17 mouse cellular contexts compared by ENCODE assay signal in the genomic region with DNA sequence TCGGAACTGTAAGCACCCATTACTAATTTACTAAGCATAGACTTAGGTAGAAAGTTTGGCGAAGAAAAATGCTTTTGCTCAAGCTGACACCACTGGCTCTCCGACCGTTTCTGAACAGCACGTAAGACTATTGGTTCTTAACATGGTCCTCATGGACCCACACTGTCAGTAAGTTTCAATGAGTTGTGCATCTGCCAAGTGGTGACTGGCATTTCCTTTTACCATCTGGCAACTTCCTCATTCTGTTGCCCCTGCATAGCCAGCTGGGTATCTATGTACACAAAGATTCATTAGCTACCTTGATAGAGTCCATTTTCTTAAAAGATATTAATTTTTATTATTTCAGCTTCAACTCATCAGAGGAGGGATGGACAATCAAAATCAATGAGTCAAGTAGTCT.
"Had no signal": no experiment of that assay in that cellular context is flagged by ENCODE, and none has a peak within 500 bp of the region (broad histone marks: within the 10 kb centered on the region; RNA-seq: fewer than 3 reads in every experiment).

No protein-coding gene starts in this region.

- DNase-seq: gastrocnemius, adult 2 months; gastrocnemius, postnatal 10 days; gastrocnemius, postnatal 25 days; heart, adult 18-20 months; heart, postnatal 10 days; heart, postnatal 4 days; kidney, adult 11 months; kidney, adult 2 months; kidney, adult 9 months; kidney, postnatal 14 days; kidney, postnatal 36 days; layer of hippocampus, adult 9-11 months; layer of hippocampus, postnatal 36 days; liver; liver, embryonic 13.5 days had no signal

- ATAC-seq: hindbrain, postnatal 0 days; intestine, embryonic 16.5 days had no signal
